Mouse (Mus musculus): ENCODE measurements around the gene Adgra3. TPM values are rescaled to one million over a fixed set of nuclear protein-coding genes. Genes with fewer than 3 reads are reported as not detected.

Adgra3 gene
- total RNA-seq, 2 experiments from 2014 or later = 13.1 to 16.9 TPM

DNA sequence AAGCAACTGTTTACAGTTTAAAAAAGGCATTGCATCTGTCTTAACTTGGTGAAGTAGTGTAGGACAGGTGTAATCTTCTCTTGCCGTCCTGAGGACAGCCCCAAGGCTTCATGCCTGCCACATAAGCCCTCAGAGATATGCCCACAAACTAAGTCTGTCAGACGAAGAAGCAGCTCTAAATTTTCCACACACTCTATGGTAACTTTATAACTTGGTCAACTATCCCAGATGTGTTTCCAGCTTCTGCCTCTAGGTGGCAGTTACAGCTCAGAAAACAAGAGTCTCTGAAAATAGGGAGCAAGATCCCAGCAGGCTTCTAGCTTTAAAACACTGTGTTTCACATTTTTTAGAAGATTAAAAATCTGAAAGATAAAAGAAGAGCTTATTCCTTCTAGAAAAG is 82.8 kb downstream of the Adgra3 start:
- peak; percentile 80 to 86 for DNase-seq (ENCODE audit: low spot score in 2 of 2)

DNA sequence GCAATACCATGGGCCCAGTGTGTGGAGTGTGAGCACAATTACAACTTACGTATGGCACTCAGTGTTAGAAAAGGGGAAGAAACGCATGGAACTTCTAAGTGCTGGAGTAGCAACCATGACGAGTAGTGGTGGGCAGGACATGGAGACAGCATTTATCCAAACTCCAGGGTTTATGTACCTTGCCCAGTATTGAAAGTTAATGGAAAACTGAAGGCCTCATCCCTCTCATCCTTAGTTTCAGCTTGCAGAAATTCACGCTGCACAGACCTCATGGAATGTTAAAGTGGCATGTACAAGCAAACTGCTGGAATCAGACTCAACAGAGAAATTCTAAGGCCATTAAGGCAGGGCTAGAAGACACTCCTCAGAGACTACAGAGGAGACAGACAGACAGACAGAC is 84.6 kb downstream of the Adgra3 start:
- no peak for DNase-seq (ENCODE audit: low spot score in 2 of 2)

DNA sequence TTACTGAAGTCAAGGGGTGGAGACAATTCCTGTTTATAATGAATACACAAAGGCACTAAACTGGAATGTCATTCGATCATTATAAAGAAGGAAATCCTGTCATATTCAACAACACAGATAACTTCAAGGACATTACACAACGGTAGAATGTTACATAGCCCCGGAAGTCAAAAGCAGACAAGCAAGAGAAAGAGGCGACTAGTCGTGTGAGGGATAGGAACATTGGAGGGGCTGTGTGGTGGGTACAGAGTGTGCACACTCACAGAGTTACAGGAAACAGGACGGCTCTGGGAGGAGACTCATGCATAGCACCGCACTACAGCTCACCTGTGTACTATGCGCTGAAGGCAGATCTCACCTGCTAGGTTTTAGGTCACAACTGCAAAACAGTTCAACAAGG is 89.1 kb downstream of the Adgra3 start:
- no peak for DNase-seq (ENCODE audit: low spot score in 2 of 2)

DNA sequence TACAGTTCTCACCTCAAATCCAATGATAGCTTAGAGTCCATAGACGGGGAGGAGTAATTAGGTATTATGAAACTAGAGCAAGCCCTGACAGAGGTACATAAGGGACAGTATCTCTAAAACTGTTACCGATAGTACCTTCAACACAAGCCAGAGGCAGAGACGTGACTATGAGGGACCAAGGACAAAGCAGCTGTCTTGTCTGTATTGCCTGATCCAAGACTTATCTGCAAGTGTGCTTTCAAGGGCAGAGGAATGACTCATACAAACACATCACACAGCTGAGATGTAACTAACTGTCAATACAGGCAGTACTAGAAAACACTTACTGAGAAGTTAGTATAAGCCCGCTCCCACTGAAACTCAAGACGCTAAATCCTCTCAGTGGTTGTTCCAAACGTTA is 91.1 kb downstream of the Adgra3 start:
- DNase-seq (ENCODE audit: low spot score in 2 of 2) = no peak

DNA sequence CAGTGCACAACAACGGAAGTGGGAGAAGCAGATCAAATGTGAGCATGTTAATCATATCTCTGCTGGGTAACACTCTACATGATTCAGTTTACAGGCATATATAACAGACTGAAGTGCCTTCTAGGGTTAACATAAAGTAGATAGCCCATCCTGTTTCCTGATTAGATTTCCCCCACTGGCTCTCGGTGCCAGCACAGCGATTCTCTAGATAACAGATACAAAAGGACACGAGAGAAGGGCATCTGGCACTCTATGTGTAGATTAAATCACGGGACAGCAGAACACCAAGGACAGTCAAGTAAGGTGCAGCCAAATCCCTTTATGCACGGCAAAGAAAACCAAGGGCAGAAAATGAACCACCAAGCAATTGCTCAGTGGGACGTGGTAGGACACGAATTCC is 93.0 kb downstream of the Adgra3 start:
- DNase-seq (ENCODE audit: low spot score in 2 of 2) = no peak

DNA sequence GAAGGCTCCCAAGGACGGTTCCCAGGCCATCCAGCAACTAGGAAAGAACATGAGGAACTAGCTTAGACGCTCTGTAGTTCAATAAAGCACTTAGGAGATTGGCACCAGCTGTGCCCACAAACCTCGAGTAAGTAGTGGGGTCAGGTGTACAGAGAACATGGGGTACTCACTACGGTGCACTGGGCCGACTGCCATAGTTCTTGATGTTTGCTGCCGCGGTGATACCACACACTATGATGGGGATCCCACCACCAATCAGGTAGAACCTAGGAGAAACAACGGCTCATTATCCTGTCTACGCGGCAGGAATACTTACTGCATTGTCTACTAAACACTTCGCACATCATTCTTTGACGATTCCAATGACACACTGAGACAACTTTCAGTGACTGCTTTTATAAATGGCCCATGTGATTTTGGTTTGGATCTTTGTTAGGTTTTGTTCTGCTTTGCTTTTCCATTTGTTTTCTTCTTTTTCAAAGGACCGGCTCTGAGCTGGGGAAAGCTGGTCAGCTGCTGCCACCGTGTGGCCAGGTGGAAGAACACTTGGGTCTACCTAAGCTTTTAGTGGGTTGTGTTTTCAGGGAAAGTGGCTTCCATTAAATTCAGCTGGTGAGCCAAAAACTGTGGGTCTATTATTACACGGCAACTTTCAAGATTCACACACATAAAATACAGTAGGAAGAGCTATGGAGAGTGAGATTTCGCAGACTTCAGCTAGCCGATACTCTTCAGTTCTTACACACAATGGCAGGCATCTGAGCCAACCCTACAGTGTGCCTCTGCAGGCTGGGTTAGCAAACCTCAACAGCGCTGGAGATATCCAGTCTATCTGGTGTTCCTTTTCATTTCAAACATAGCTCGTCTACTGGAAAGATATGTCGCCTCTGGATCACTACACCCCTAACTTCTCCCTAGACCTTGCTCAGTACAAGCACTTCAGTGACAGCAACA is 97.1 kb downstream of the Adgra3 start:
- peak; percentile 79 to 80 for DNase-seq (ENCODE audit: low spot score in 2 of 2)

DNA sequence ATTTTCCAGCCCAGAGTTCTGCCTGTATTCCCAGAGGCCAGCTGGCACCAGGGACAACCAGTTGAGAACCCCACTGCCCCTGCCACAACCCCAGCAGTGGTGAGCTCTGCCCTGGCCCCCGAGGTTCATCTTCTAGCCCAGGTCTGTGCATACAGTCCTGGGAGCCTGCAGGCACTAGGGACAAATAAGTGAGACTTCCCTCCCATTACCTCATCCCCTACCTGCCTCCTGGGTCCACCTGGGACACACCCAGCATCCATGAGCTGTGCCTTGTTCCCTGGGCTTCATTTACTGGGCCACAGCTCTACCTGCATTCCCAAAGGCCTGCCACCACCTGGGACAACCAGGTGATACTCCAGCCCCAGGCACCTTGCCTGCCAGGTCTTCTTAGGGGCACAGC is 122.5 kb downstream of the Adgra3 start:
- no peak for DNase-seq (ENCODE audit: low spot score in 2 of 2)

DNA sequence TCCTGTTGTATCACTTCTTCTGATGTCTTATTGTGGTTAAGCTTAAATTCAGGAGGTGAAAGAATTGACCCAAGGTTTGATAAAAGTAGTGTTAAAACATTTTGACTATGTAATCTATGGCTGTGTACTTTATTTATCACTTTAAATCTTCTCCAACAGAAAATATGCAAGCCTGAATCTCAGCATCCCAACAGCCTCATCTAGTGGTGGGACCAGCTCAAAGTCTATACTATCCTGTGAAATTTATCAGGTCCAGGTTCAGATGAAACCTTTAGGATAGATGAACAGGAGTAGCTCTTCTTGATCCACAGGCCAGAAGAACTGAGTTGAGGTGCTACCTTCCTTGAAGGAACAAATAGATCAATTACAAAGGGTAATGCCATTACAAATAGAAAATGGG is 134.1 kb downstream of the Adgra3 start:
- no peak for DNase-seq (ENCODE audit: low spot score in 2 of 2)

DNA sequence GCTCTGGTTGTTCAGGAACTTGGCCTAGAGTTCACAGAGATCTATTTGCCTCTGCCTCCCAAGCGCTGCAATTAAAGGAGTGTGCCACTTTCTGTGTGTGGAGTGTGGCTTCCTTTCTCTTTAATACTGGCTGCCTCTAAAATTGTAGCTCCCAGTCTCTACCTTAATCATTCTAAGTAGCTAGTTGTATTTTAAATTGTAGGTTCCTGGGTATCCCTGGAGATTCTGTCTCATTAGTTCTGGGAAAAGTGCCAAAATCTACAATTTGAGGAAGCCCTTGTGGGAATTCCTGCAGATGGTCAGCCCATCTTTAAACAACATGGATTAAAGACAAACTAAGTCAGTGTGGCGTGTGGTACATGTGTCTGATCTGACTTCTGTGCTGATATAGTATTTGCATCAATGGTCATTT is 143.1 kb downstream of the Adgra3 start:
- DNase-seq (ENCODE audit: low spot score in 2 of 2) = no peak
